Mouse (Mus musculus): Measurements from ENCODE around the gene Cbln1. TPM values are rescaled to one million over a fixed set of nuclear protein-coding genes. Genes with fewer than 3 reads are reported as not detected.

The Cbln1 gene
- polyA plus RNA-seq, 1 experiment from 2014 or later = 2.8 TPM

- ATAC-seq (replicated peaks; ENCODE audit: insufficient number of reproducible peaks, low FRiP score, low TSS enrichment, low read depth) = no peak
- Histone ChIP-seq H3K27ac (replicated peaks; ENCODE audit: low read depth, low read length) (no peak overlapping the region), H3K4me2 (ENCODE audit: low read depth, low read length) (peak overlapping the region; percentile 34), H3K4me3 (ENCODE audit: low read depth, low read length) (peak overlapping the region; percentile 15; the same call in 1 of the 2 replicates), H3K27me3 (ENCODE audit: control insufficient read depth, insufficient read depth, low read length) (peaks cover 52% of the 10 kb centered on the region), H3K9me3 (replicated peaks; ENCODE audit: control insufficient read depth, low read length) (no peaks in the 10 kb centered on the region), H3K36me3 (replicated peaks; ENCODE audit: control insufficient read depth, insufficient read depth, low read depth, low read length) (no peaks in the 10 kb centered on the region), H3K9ac (replicated peaks; ENCODE audit: low read length) (no peak overlapping the region), H3K4me1 (ENCODE audit: control insufficient read depth, insufficient read depth, low read length) (peaks cover 10% of the 10 kb centered on the region)
- DNase-seq (ENCODE audit: low spot score) = peak; percentile 31
- WGBS = under 1% methylated on average over 23 of the region's 23 CpGs
These were observed 3.9 kb downstream of the Cbln1 start for GRCm38 (mm10) chr8:87468416-87468957.

DNA sequence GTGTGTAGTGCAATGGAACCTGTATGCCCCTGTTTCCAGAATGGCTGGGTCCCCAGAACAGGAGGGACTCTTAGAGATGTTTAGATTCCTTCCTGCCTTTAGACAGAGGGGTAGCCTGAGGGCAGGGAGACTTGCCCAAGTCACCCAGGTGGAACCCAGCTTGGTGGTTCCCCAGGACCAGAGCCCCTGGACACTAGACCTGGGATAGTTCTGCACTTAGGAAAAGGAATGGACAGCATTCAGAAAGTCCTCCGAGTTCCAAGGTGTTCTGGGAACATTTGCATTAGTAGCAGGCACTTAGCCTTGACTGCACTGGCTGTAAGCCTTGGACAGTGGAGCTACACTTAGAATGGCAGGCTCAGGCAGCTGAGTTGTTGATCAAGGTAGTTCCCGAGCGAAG, 4.5 kb downstream of the Cbln1 start:
- Histone ChIP-seq H3K4me1 (ENCODE audit: control insufficient read depth, insufficient read depth, low read length) (peaks cover 10% of the 10 kb centered on the region), H3K36me3 (replicated peaks; ENCODE audit: control insufficient read depth, insufficient read depth, low read depth, low read length) (no peaks in the 10 kb centered on the region), H3K4me3 (ENCODE audit: low read depth, low read length) (no peak overlapping the region), H3K9me3 (replicated peaks; ENCODE audit: control insufficient read depth, low read length) (no peaks in the 10 kb centered on the region), H3K4me2 (ENCODE audit: low read depth, low read length) (no peak overlapping the region), H3K27ac (replicated peaks; ENCODE audit: low read depth, low read length) (no peak overlapping the region), H3K27me3 (ENCODE audit: control insufficient read depth, insufficient read depth, low read length) (peaks cover 46% of the 10 kb centered on the region), H3K9ac (replicated peaks; ENCODE audit: low read length) (no peak overlapping the region)
- 8% methylated on average over 3 of the region's 3 CpGs for WGBS
- DNase-seq (ENCODE audit: low spot score) = no peak
- no peak for ATAC-seq (replicated peaks; ENCODE audit: insufficient number of reproducible peaks, low FRiP score, low TSS enrichment, low read depth)

- WGBS = 73% methylated on average over 1 of the region's 1 CpGs
- Histone ChIP-seq H3K27me3 (ENCODE audit: control insufficient read depth, insufficient read depth, low read length) (peaks cover 41% of the 10 kb centered on the region), H3K27ac (replicated peaks; ENCODE audit: low read depth, low read length) (no peak overlapping the region), H3K9ac (replicated peaks; ENCODE audit: low read length) (no peak overlapping the region), H3K4me2 (ENCODE audit: low read depth, low read length) (no peak overlapping the region), H3K9me3 (replicated peaks; ENCODE audit: control insufficient read depth, low read length) (no peaks in the 10 kb centered on the region), H3K4me1 (ENCODE audit: control insufficient read depth, insufficient read depth, low read length) (peaks cover 10% of the 10 kb centered on the region), H3K4me3 (ENCODE audit: low read depth, low read length) (no peak overlapping the region), H3K36me3 (replicated peaks; ENCODE audit: control insufficient read depth, insufficient read depth, low read depth, low read length) (no peaks in the 10 kb centered on the region)
- ATAC-seq (replicated peaks; ENCODE audit: insufficient number of reproducible peaks, low FRiP score, low TSS enrichment, low read depth) (no peak), DNase-seq (ENCODE audit: low spot score) (no peak)
These were observed 5.3 kb downstream of the Cbln1 start for GRCm38 (mm10) chr8:87466936-87467602.

DNA sequence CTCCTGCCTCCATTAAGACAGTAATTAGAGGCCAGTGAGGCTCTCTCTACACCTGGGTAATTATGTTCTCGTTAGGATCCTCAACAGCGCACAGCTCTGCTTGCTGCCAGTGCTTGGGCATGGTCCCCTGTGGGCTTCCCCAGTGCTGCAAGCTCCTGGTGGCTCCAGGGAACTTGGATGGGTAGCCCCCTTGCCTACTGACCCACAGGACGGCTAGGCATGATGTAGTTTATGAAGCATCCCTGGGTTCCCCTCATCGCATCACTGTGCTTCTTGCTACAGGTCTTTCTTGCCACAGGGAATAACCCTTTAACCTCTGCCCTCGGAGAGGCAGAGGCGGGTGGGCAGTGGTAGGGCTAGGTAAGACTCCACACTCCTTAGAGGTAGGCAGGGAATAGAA, 6.1 kb downstream of the Cbln1 start:
- DNase-seq (ENCODE audit: low spot score) (no peak), ATAC-seq (replicated peaks; ENCODE audit: insufficient number of reproducible peaks, low FRiP score, low TSS enrichment, low read depth) (no peak)
- H3K4me1 ChIP-seq (ENCODE audit: control insufficient read depth, insufficient read depth, low read length) = 0 out of 2 replicates have a peak, but pooled peaks cover 4% of the 10 kb centered on the region
- H3K36me3 ChIP-seq (replicated peaks; ENCODE audit: control insufficient read depth, insufficient read depth, low read depth, low read length) = no peaks in the 10 kb centered on the region
- peaks cover 33% of the 10 kb centered on the region for H3K27me3 ChIP-seq (ENCODE audit: control insufficient read depth, insufficient read depth, low read length)
- H3K9me3 ChIP-seq (replicated peaks; ENCODE audit: control insufficient read depth, low read length) = no peaks in the 10 kb centered on the region
- no peak overlapping the region for H3K4me2 ChIP-seq (ENCODE audit: low read depth, low read length)
- H3K9ac ChIP-seq (replicated peaks; ENCODE audit: low read length) = no peak overlapping the region
- no peak overlapping the region for H3K27ac ChIP-seq (replicated peaks; ENCODE audit: low read depth, low read length)
- 33% methylated on average over 6 of the region's 6 CpGs for WGBS
- no peak overlapping the region for H3K4me3 ChIP-seq (ENCODE audit: low read depth, low read length)

DNA sequence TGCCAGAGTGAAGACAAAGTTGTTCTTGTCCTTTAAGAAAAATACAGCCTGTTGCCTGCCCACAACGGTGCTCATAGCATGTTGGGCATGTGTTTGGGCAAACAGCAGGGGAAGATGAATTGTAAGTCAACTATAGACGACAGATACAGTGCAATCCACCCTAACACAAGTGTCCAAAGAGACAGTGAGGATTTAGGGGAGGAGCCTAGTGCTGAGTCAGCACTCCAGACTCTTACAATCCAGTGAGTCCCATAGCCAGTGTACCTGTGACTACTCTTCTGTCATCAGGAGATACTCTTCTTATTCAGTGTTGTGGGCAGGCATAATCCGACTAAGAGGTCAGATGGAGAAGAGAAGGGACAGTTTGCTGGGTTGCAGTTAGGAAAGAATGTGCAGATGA, 8.0 kb downstream of the Cbln1 start:
- ATAC-seq (replicated peaks; ENCODE audit: insufficient number of reproducible peaks, low FRiP score, low TSS enrichment, low read depth) (no peak), DNase-seq (ENCODE audit: low spot score) (no peak)
- Histone ChIP-seq H3K36me3 (replicated peaks; ENCODE audit: control insufficient read depth, insufficient read depth, low read depth, low read length) (no peaks in the 10 kb centered on the region), H3K9ac (replicated peaks; ENCODE audit: low read length) (no peak overlapping the region), H3K4me3 (ENCODE audit: low read depth, low read length) (no peak overlapping the region), H3K4me1 (ENCODE audit: control insufficient read depth, insufficient read depth, low read length) (no peaks in the 10 kb centered on the region), H3K27ac (replicated peaks; ENCODE audit: low read depth, low read length) (no peak overlapping the region), H3K27me3 (ENCODE audit: control insufficient read depth, insufficient read depth, low read length) (peaks cover 21% of the 10 kb centered on the region), H3K9me3 (replicated peaks; ENCODE audit: control insufficient read depth, low read length) (no peaks in the 10 kb centered on the region), H3K4me2 (ENCODE audit: low read depth, low read length) (no peak overlapping the region)
- WGBS = 84% methylated on average over 3 of the region's 3 CpGs

DNA sequence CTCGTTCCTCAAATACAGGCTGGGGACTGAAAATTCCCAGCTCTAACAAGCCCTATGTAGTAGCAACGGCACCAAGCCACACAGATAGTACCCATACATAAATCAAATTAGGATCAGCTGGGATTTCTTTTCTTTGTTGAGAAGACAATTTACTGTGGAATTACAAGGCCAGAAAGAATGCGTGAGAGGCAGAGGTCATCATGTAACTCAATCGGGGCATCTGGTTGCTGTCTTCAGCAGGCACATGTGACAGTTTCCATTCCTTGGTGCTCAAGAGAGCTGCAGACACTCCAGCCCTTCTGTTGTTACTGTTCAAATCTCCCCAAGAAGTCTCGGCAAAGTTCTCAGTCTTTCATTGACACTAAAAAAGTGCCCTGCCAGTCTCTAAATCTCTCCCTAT, 10.6 kb downstream of the Cbln1 start:
- no peak overlapping the region for H3K9ac ChIP-seq (replicated peaks; ENCODE audit: low read length)
- no peak overlapping the region for H3K4me3 ChIP-seq (ENCODE audit: low read depth, low read length)
- 29% methylated on average over 5 of the region's 5 CpGs for WGBS
- peak; percentile 9 for DNase-seq (ENCODE audit: low spot score)
- no peaks in the 10 kb centered on the region for H3K9me3 ChIP-seq (replicated peaks; ENCODE audit: control insufficient read depth, low read length)
- H3K4me1 ChIP-seq (ENCODE audit: control insufficient read depth, insufficient read depth, low read length) = no peaks in the 10 kb centered on the region
- no peak overlapping the region for H3K4me2 ChIP-seq (ENCODE audit: low read depth, low read length)
- no peak for ATAC-seq (replicated peaks; ENCODE audit: insufficient number of reproducible peaks, low FRiP score, low TSS enrichment, low read depth)
- no peak overlapping the region for H3K27ac ChIP-seq (replicated peaks; ENCODE audit: low read depth, low read length)
- peaks cover 4% of the 10 kb centered on the region for H3K27me3 ChIP-seq (ENCODE audit: control insufficient read depth, insufficient read depth, low read length)
- no peaks in the 10 kb centered on the region for H3K36me3 ChIP-seq (replicated peaks; ENCODE audit: control insufficient read depth, insufficient read depth, low read depth, low read length)

DNA sequence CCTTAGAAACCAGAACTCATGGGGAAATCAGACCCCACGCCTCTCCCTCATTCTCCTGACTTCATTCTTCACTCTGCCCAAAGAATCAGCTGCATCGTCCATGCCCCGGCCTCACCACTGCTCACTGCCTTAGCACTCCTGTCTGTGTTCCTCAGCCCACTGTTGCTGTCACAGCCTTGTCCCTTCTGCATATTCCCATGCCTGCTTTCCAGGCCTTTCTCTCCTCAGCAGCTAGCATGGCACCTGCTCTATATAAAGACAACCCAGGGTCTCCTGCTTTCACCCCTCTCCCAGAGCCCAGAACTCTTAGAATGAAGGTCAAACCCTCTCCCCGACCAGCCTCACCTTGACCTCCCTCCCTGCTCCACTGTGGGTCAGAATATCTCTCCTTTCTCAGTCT, 15.5 kb downstream of the Cbln1 start:
- no peak overlapping the region for H3K9ac ChIP-seq (replicated peaks; ENCODE audit: low read length)
- H3K27me3 ChIP-seq (ENCODE audit: control insufficient read depth, insufficient read depth, low read length) = no peaks in the 10 kb centered on the region
- no peak overlapping the region for H3K27ac ChIP-seq (replicated peaks; ENCODE audit: low read depth, low read length)
- no peaks in the 10 kb centered on the region for H3K9me3 ChIP-seq (replicated peaks; ENCODE audit: control insufficient read depth, low read length)
- no peak overlapping the region for H3K4me3 ChIP-seq (ENCODE audit: low read depth, low read length)
- H3K36me3 ChIP-seq (replicated peaks; ENCODE audit: control insufficient read depth, insufficient read depth, low read depth, low read length) = no peaks in the 10 kb centered on the region
- ATAC-seq (replicated peaks; ENCODE audit: insufficient number of reproducible peaks, low FRiP score, low TSS enrichment, low read depth) = no peak
- DNase-seq (ENCODE audit: low spot score) = no peak
- H3K4me2 ChIP-seq (ENCODE audit: low read depth, low read length) = no peak overlapping the region
- no peaks in the 10 kb centered on the region for H3K4me1 ChIP-seq (ENCODE audit: control insufficient read depth, insufficient read depth, low read length)
- WGBS = 79% methylated on average over 4 of the region's 4 CpGs

DNA sequence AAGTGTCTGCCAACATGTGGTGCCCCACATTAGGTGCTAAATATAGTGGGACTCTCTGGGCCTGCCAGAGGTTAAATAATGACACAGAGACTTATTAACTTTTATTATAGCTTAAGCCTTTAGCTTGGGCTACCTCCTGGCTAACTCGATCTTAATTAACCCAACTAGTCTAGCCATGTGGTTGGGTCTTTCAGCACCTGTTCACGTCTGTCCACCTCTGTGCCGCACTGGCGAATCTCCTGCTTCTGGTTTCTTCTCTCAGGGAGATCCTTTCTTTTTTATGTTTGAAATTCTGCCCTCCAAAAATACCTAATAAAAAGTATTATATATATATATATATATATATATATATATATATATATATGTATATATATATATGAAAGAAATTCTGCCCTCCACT, 19.6 kb downstream of the Cbln1 start:
- H3K27me3 ChIP-seq (ENCODE audit: control insufficient read depth, insufficient read depth, low read length) = no peaks in the 10 kb centered on the region
- whole genome bisulfite sequencing = 92% methylated on average over 4 of the region's 4 CpGs
- no peak overlapping the region for H3K4me2 ChIP-seq (ENCODE audit: low read depth, low read length)
- H3K9me3 ChIP-seq (replicated peaks; ENCODE audit: control insufficient read depth, low read length) = no peaks in the 10 kb centered on the region
- ATAC-seq (replicated peaks; ENCODE audit: insufficient number of reproducible peaks, low FRiP score, low TSS enrichment, low read depth) = no peak
- DNase-seq (ENCODE audit: low spot score) = no peak
- H3K27ac ChIP-seq (replicated peaks; ENCODE audit: low read depth, low read length) = no peak overlapping the region
- no peaks in the 10 kb centered on the region for H3K36me3 ChIP-seq (replicated peaks; ENCODE audit: control insufficient read depth, insufficient read depth, low read depth, low read length)
- H3K9ac ChIP-seq (replicated peaks; ENCODE audit: low read length) = no peak overlapping the region
- no peaks in the 10 kb centered on the region for H3K4me1 ChIP-seq (ENCODE audit: control insufficient read depth, insufficient read depth, low read length)
- no peak overlapping the region for H3K4me3 ChIP-seq (ENCODE audit: low read depth, low read length)
